Mouse (Mus musculus): ENCODE results near the gene Fam163b.
A peak's percentile ranks its signal among the peaks of the same experiment; 100 is the strongest.

DNA sequence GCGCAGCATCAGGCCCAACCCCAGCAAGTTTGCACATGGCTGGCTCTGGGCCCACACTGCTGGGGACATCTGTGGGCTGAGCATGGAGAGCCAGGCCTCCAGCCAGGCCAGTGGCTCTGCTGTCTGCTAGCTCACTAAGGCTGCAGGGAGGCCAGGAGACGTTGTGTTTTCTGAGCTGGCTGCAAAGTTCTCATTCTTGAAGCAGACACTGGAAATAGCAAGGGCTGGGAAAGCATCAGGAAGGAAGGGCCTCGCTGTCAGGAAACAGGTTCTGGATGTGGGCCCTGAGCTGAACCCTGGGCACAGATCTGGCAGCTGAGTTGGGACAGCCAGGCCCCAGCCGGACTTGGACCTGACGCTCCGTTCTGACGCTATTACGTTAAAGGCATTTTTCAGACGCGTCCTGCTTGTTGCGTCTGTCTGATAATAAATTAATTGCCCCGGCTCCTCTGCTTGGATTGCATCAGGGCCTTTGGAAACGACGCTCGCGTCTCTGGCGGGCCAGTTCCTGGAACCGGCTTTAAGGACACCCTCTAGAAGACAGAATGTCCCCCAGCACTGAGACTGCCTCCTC, 54.1 kb downstream of the Fam163b start:
- TF ChIP-seq CTCF (IDR thresholded peaks at IDR 0.05), result no peak; the same call in 1 of the 2 replicates
- peak; percentile 94 for TF ChIP-seq EP300 (IDR thresholded peaks at IDR 0.05)

Measured in lung, postnatal 0 days (tissue).